Mouse (Mus musculus): ENCODE results near the gene Col4a2. TPM values are rescaled to one million over a fixed set of nuclear protein-coding genes. Genes with fewer than 3 reads are reported as not detected.

The Col4a2 gene
- total RNA-seq, 2 experiments from 2014 or later = 558 to 588 TPM

GRCm38 (mm10) chr8:11296282-11296943, 16.2 kb upstream of the Col4a2 start:
- DNase-seq = no peak

DNA sequence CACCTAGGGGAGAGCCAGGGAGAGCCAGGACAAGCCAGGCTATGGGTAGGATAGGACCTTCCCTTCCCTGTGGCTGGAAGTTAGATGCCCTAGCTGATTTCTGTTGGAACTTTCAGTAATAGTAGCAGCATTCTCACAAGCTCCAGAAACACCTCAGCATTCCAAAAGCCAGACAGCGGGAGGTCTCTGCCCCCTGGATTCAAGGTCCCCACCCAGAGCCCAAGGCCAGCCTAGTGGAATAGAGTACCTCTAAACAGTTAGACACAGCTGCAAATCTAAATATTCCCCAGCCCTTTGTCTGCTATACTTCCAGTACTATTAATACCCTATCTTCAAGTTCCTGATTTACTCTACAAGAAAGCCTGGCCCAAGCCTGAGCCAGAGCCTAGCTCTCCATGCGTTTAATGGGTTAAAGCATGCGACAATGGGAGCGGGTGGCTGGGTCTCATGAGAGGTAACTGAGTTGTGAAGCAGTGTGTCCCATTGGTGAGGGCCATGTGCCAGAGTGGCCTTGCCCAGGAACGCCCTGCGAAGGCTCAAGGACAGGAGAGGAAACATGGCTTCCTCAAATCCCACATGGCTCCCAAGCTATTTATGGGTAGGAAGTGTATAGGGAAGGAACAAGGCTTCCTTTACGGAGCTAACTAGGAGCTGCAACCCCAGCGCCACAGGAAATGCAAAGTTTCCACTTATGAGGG, 15.3 kb upstream of the Col4a2 start:
- DNase-seq = peak; percentile 72

DNA sequence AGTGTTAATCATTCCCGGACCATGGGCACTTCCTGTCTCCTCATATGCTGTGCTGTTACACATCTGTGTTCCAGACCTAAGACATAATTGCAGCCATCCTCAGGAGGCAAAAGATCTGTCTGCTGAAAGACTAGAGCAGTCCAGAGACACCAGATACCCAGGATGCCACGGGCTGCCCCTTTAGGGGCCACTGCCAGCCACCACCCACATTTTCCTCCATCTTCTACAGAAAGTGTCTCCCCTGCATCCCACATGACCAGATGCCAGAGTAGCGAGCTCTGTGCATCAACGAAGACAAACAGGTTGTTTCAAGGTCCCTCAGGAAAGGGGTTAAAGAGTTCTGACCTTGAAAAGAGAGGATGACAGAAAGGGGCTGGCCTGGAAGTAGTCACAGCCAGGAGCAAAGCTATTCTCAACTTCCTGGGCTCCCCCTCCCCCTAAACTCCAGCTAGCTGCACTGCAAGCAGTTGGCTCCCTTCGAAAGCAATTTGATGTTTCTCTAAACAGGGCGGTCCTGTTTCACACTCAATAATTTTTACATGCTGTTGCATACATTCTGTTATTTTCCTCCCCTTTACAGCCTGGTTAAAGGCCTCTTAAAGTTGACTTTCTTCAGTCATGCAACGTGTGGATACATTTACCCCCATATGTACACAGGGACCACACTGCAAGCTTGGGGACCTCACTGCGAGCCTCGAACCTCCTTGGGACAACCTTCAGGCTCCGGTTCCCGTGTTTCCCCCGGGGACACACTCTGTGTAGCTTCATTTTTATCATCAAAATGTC, 13.9 kb upstream of the Col4a2 start:
- no peak for DNase-seq

DNA sequence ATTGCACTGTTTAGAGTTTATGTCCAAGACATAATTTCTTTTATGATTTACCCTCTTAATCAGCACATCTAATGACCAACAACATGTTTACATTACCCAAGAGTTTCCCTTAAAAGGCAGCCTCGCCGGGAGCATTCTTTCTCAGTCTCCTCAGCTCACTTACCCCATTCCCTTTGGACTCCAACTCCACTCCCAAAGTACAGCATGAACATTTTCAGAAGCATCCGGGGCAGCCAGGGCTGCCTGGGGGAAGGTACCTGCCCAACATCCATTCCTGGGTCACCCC, 13.3 kb upstream of the Col4a2 start:
- no peak for DNase-seq

DNA sequence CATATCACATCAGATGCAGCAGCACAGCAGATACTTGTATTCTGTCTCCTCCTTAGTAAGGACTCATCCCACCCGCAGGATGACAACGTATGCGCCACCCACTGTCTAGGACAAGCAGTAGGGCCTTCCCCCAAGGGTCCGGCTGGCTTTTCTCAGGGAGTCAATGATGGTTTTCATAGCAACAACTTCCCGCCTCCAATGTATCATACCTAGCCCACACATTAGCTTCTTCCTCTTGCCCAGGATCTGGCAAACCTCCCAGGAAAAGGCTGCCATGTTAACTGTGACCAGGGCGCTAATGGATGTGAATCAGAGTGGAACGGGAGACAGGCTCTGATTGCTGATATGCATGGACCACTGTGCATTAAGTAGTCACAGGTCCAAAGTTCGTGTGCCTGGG, 12.2 kb upstream of the Col4a2 start:
- no peak for DNase-seq

DNA sequence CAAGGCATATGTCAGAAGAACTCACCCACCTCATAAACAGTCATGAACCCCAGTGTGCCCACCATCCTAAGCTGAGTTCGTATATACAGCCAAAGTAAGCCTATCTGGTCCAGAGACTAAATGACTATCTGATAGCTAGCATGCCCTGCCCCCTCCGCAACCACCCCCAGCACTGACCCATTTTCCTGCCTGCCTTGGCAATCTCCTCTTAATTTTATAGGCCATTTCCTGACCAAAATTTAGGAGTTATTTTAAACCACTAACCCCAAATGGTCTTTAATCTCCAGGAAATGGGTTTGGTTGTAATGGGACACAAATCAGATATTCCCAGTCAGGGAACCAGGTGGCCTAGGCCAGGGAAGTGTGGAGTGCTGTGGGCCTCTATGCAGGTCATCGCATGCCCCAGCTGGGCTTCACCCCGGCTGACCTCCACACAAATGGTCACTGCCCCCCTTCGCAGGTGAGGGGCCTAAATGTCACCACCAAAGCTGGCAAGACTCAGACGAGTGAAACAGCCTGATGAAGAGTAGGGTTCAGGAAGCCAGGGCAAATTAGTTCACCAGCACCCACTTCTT, 8.5 kb upstream of the Col4a2 start:
- DNase-seq = no peak

GRCm38 (mm10) chr8:11305539-11305938, 7.1 kb upstream of the Col4a2 start:
- no peak for DNase-seq

DNA sequence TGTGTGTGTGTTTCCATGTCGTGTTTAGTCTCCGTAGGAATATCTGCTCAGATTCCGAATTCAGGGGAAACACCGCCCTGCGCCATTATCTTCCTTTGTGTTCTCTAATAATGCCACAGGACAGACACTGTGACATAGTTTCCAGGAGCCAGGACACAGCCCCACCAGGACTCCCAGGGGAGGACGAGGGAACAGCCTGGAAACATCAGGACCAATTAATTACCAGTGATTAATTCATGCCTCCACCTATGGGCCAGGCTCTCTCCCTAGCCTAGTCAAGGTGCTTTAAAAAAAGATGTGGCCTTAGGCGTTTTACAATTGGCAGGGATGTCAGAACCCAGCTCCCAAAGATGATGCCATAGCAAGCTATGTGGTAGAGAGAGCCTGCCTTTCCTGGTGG, 5.2 kb upstream of the Col4a2 start:
- no peak for DNase-seq

- no peak for DNase-seq
Observed at GRCm38 (mm10) chr8:11308570-11308998, 4.0 kb upstream of the Col4a2 start.

DNA sequence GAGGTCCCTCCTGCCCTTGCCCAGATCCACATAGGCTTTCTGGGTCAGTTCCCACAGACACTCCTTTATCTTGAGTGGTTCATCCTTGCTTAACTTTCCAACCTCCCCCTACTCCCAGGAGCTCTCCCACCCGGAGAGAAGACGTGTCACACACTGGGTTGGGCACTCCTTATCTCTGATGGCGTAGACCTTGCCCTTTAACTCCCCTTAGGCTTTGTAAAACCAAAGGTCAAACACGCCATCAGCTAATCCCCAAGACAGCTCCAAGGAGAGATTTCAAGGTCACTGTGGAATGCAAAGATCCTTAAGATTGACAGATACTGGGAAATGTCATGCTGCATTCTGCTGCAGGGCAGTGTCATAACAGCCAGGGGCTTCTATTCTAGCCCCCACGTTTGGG, 3.4 kb upstream of the Col4a2 start:
- no peak for DNase-seq

DNA sequence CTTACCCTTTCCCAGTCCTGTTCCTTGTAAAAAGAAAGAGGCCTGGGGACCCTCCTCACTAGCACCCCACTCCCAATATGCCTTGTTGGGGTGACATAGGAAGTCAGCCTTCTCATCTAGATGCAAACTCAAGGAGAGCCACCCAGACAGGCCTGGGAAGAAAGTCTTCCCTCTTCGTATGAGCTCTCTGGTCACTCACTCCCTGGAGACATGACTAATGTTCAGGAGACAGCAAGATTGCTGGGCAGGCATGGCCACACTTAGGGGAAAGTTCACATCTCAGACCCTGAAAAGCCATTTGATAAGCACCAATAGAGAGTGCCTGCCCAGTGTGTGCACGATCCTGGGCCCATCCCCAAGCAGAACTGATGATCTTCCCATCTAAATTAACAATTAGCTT, 2.6 kb upstream of the Col4a2 start:
- DNase-seq = no peak

DNA sequence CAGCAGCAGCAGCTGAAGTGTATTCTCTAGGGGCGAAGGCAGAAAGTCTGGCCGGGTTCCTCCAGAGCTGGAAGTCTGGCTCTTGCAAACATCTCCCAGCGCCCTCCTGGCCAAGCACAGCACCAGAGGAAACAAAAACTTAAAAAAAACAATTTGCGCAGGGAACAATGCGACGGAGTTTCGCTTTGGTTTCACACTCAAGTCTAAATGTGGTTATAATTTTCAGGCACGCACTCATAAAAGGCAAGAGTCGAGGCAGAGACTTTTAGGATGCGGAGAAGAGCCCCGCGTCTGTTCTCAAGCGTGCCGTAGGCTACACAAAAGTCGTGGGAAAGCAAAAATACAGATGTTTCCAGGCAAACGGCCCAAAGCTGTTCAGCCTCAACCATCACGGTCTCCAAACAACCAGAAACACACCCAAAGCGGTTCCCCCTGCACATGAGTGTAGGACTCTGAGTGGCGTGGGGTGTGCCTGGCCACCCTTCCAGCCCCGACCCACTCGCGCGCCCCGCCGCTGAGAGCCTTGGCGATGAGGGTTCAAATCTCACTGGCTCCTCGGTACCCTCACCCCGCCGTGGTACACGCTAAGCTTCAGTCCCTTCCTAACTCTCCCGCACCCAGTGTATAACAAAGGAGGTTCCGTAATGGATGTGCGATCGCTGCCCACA, 790 bp upstream of the Col4a2 start:
- peak; percentile 71 for DNase-seq

GRCm38 (mm10) chr8:11313176-11314111, 839 bp downstream of the Col4a2 start:
- peak; percentile 68 for DNase-seq

GRCm38 (mm10) chr8:11314613-11315012, 2.0 kb downstream of the Col4a2 start:
- DNase-seq = no peak

DNA sequence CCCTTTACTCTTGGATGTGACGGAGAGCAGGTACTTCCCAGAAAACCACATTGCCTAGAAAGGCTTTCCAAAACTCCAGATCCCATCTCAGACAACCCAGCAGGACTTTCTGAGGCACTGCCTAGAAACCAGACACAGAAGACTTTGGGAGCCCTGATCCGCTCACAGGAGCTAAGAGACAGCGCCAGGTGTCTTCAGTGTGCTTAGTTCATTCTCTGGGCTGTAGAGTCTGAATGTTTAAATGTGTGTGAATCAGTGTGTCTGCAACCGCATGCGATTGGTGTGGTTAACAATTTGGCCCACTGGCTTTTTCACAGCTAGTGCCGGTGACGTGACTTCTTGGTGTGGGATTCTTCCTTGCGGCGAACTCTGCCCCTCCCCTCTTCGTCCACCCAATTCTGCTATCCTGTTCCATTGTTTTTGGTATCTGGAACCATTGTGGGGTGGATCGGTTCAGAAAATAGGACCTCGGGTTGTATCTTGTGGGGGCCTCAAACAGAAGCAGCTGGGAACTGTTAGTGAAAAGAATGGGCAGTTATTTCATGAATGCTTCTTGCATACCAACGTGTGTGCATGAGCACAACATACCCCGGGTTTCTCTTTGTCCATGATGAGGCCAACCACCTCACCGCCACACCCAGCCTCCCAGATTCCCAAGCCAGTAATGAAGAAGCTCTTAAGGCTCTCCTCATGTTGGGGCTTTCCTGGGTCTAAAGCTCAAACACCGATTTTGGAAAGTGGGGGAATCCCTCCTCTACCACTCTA, 2.8 kb downstream of the Col4a2 start:
- DNase-seq = no peak

DNA sequence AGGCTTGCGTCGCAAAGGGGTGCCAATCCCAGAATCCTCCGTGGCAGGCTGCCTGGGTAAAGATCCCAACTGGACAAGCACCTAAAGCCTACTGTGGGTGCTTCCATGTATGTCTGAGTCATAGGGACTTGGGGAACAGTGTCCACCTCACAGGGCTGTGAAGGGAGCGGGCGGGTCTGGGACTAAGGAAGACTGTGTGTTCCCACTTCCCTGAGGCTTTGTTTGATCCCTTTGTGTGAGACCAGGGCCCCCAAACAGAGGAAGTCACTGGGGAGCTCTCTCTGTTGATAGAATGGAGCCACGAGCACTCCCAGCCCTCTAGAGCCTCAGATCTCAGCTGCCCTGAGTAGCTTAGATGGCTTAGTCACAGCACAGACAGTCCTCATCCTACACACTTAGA, 3.5 kb downstream of the Col4a2 start:
- DNase-seq = no peak

DNA sequence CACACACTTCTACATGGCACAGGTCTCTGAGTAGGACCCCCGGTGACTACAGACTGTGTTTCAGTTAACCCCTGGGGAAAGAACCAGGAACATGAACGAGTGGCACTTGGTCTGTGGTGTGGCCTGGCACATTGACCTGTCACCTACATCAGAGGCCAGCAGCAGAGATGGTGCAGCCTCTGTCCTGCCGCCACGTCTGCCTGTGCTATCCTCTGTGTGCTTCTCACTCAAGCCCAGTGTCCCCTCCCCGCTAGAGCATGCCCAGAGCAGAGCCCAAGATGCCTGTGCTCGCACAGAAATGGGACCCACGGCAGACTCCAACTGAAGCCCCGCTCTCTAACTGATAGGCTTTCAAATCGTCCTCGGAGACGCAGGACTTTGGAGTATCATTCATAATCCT, 6.8 kb downstream of the Col4a2 start:
- DNase-seq = no peak

DNA sequence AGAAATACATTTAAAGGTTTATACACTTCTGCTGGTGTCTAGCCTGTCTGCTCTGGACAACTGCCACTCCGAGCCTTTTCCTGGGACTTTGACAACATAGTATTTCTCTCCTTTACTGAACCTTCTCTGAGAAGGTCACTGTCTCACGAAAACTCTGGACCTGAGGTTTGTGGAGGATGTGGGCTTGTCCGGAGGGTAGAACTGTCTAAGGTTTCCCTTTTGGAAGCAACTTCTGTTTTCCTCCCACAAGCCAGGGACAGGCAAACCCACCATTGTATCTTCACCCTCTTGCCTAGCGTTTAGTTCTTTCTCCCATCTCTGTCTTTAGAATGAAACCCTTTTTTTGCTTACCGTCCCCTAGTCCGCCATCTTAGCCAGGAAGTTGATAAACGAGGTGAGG, 9.2 kb downstream of the Col4a2 start:
- DNase-seq = no peak

DNA sequence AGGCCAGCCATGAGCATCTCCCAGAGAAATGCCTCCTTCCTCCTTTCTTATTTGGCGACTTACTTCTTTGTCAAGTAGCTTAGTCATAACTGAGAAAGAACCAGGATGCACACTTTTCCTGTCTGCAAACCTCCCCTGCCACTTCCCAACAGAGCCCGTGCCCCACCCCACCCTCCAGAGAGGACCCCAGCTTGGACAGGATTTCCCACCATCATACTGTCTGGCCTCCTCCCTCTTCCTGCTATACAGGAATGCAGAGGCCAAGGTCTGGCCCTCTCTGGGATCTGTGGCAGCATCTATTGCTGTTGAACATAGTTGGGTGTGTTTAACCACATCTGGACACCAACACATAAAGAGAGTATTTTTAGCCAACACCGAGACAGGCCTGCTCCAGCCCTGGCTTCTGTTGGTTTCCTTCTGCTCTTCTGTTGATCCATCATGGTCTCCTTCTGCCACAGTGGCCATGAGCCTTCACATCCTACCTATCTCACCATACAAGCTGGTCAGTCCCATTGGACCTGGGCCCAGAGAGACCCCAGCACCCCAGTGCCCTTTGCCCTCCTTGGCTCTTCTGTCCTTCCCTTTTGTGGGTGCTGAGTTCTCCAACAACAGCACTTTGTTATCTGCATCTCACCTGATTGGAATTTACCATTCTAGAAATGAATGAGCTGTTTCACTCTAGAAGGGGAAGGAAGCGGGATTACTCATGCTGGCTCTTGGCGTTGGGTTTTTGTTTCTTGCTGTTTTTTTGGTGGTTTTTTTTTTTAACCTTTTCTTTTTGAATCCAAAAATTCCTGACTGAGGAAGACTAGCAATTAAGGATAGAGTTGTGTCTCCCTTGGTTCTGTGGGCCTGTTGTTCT, 10.3 kb downstream of the Col4a2 start:
- DNase-seq = no peak

DNA sequence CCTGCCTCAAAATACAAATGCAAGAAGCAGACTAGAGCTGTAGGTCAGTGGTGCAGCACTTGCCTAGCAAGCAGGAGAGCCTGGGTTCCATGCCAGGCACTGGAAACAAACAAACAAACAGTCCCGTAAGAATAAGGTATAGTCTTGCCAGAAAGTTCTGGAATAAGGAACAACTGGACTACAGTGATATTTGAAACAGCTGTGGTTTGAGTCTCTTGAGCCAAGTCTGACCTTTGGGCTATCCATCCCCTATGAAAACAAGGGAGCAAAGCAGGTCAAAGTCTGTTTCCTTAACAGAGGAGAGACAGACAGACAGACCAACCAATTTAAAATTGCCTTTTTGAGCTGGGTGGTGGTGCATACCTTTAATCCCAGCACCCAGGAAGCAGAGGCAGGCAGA, 11.1 kb downstream of the Col4a2 start:
- no peak for DNase-seq
